Mouse (Mus musculus) kidney, adult 2 months (tissue): ENCODE measurements at regions not wholly inside any gene's neighbourhood (a gene's known extent, or its start where the extent isn't known, plus 50 kb on each side); places are given as distances from the start of the nearest gene placed in this dataset.

Experiments used
- CTCF ChIP-seq: fragments of 200-500 bp; conservative IDR thresholded peaks from 2 replicates; pipeline ENCODE4 v1.5.1; 2011; ENCODE audit warnings: low read depth, mild to moderate bottlenecking, control low read depth, low read length, moderate library complexity, mixed read lengths; ENCODE audit not compliant: insufficient read depth, insufficient read length
- POLR2A ChIP-seq: fragments of 200-500 bp; IDR thresholded peaks from one replicate; pipeline ENCODE4 v1.6.1; 2011; ENCODE audit warnings: low read depth, low read length, control low read depth

DNA sequence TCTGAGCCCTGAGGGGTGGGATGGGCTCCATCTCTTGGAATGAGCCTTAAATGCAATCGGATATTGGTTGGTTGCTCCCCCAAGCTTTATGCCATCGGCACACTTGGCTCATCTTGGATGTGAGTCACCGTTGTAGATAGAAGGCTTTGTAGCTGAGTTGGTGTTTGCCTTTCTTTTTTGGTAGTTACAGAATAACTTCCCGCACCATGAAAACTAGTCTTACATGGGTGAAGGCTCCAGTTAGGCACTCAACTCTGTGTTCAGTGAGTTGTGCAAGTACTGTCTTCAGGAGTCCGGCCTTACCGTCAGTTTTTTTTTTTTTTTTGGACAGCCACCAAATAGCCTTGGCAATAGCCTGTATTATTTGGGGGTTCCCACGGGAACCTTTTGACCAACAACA is 170.3 kb downstream of the Snx10 start:
- TF ChIP-seq POLR2A, result no peak
- TF ChIP-seq CTCF, result no peak
